Mouse (Mus musculus) induced T-regulatory cell, adult 2 months (primary cell): ENCODE measurements at regions not wholly inside any gene's neighbourhood (a gene's known extent, or its start where the extent isn't known, plus 50 kb on each side); places are given as distances from the start of the nearest gene placed in this dataset.

Source experiments
- DNase-seq: peaks from one replicate; pipeline ENCODE4 v3.0.0-alpha.2; 2012; ENCODE audit warnings: low read depth

DNA sequence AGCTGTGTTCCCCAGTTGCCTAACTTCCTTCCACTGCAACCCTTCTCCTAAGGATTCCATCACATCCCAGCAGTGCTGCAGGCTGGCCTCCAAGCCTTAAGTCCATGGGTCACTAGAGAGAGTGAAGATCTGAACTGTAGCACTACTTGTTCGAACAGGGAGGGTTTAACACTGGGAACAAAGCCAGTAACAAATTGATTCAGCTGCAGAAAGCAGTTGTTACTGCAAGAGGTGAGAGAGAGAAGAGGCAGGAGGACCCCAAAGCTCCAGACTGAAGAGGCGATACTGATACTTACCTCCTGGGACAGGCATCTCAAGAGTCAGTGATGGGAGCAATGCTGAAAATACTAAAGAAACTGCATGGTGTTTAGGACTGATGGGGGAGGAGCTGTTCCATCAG is 600.1 kb upstream of the Cdh5 start:
- DNase-seq = no peak

DNA sequence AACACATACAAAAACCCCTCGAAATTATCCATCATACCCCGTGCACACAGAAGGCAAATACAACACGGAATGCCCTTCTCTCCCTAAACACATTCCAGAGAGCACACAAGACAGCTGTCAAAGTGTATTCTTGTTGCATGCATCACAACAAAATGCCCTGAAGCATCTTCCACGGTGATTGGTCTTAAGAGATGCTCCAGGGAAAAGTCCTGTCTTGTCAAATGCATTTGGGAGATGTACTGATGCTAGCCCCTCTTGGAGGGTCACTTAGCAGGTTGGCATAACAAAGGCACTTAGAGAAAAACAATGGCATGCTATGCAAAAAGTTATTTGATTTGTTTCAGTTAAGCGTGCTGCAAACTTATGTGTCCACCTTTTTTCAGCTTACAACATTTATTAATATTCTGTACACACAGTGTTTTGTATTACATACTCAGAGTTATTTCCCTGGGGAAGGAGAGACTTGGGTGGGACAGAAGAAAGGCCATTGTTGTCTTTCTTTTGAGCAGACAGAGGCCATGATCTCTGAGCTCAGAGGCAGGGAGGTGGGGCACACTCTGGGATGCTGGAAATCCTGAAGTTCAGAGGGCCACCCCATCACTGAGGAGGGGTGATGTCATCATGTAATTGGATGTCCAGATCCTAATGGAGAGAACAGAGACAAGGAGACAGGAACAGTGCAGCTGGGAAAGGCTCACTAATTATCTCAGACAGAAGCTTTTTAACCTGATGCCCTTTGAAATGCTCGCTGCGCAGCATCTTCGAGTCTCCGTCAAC is 598.2 kb upstream of the Cdh5 start:
- no peak for DNase-seq

DNA sequence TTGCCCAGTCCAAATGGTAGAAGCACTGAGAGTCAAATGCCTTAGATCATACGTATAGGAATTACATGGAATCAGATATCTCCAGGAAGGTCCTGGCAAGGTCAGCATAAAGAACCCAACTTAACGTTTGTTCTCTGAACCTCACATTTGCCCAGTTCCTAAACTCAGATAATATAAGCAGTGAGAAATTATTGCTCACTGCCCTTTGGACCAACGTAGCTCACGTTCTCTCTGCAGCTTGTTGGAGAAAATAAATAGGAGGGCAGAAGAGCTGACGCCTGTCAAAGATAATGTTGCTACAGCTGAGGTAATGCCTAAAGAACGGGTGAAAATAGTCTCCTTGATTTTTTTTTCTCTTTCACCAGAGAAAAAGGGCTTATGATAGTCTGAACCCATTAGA is 595.1 kb upstream of the Cdh5 start:
- DNase-seq = no peak

DNA sequence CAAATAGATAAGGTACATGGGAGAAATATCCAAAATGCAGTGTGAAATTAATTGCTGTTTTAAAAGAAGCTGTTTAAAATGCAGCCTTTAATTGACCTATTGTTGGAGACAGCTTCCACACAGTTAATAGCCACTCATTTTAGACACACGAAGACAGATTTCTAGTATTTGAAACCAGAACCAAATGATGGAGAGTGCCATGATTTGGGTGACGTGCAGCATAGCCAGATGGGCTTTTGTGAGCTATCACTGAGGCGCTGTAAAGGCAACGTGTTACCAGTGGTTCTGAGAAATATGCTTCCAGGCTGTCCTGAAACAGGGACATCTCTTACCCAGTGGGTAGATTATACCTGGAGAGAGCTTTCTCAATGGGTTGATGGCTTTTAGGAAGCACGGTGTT is 594.4 kb upstream of the Cdh5 start:
- DNase-seq = no peak

DNA sequence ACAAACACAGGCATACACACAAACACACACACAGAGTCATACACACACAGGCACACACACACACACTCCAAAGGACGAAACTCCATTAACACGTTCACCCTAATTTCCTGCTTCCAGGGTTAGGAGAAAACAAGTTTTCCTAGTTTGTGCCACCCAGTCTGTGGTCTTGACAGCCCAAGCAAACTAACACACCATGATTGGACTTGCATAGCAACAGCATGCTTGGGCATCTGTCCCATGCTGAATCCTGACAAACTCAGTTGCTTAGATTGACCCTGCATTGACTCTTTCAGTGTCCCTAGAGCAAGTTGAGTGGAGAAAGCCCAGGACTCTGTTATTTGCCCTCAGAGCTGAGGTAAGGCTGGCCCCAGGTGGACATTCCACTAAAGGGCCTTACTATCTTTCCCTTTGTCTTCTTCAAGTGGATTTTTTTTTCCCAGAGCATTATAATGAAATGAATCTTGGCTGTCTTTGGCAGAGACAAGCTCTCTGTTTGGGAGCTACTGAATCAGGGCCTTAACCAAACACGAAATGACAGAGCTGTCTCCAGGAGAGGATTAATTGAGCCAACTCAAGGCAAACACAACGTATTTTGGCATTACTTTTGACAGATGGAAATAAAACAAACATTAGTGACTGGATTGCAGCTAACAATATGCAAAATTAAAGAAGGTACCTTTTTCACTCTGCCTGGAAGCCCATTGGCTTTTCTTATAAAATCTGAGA is 581.1 kb upstream of the Cdh5 start:
- no peak for DNase-seq

DNA sequence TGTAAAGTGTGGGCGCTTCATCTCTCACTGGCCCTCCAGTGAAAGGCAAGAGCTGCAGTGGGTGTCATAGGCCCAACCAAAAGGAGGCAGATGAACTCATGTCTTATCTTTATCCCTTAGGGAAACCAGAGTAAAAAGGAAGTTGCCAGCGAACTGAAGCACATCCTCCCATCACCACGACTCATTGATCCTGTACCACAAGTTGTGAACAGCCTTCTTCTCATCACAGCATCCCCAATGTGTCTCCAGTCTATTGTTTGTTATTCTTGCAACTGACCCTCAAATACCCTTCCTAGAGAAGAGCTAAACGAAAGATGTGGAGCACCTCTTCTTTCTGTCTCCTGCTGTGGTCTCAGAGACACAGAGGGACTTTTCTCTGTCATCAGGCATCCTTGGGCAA is 570.5 kb upstream of the Cdh5 start:
- no peak for DNase-seq

DNA sequence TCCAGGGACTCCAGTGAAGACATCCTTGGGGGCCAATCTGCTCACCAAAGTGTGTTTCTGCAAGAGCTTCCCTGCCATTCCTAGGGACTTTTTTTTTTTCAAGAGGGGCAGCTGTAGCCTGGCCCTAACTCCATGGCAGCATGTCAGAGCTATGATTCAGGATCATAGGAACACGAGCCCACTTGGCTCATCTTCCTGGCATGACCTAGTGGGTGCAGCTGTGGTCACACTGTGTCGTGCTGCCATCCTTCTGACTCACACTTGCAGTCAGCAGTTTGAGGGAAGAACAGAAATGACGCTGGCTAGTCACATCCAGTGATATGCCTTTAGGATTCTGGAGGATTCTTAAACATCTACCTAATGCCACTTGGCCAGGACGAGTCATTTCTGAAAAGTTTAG is 566.5 kb upstream of the Cdh5 start:
- DNase-seq = no peak

DNA sequence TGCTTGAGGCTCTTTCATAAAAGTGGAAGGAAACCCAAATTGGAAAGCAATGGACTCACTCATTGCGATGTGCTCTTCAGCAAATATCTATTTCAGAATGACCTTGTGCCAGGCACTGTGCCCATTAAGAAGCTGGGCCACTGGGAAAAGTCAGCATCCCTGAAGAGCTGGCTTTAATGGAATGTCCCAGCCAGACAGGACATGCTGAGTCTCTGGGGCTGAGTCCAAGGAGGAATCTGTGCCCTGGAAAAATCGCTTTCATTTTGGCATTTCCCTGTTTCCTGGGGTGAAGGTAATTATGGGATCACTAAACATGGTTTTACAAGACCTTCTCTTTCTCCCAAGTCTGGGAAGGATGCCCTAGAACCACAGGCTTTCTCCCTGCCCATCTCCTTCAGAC is 564.6 kb upstream of the Cdh5 start:
- DNase-seq = no peak

DNA sequence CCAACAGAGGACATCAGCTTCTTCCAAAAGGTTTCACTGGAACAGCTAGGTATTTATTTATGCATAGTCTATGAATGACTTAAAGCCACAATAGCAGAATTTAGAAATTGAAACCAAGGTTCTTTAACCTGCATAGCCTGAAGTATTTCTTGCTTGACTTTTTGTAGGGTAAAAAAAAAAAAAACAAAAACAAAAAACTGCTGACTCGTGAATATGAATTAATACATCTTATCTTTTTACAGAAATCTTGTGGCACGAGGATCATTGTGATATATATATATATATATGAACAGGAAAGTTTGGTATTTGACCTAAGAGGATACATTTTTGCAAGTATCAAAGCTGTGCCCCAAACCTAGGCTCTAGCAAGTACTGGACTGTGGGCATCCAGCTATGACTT is 559.5 kb upstream of the Cdh5 start:
- DNase-seq = no peak

DNA sequence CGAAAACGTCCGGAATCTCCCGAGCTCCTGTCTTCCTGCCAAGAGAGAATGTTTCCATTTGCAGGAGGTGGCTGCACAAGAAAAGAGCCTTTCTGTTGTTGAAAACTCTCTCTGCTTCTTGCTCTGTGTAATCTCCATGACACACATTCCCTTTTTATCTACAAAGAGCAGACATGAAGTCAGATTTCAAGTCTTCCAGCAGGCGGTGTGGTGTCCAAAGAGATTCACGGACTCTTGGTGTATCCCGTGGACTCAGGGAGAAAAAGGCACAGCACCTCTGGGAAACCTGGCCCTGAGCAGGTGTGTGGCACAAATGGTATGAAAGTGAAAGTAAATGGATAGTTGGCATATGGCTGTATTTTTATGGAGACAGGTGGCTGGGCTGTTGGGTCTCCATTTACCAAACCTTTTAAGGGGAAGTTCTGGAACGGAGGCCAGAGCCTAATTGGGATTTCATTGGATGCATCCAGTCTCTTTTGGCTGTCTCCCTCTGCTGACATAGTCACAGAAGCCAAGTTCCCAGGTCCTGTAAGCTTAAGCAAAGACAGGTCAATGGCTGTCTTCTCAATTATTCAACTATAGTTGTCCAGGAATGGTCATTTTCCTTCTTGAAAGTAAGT is 549.4 kb upstream of the Cdh5 start:
- no peak for DNase-seq

DNA sequence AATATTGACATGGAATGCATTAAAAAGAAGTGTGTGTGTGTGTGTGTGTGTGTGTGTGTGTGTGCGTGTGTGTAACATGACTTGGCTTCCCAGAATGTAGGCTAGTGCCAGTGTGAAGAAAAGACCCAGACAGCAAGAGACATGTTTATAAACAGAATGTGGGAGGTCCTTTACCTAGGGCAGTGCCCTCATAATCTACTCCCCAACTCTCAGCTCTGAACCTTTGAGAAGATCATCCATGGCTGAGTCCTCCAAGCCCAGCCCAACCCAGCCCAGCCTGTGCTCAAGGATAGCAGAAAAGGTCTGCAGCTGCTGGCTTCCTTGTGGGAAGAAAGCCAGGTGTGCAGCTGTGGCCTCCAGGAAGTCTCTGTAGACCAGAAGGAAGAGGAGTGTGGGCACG is 539.8 kb upstream of the Cdh5 start:
- DNase-seq = no peak

DNA sequence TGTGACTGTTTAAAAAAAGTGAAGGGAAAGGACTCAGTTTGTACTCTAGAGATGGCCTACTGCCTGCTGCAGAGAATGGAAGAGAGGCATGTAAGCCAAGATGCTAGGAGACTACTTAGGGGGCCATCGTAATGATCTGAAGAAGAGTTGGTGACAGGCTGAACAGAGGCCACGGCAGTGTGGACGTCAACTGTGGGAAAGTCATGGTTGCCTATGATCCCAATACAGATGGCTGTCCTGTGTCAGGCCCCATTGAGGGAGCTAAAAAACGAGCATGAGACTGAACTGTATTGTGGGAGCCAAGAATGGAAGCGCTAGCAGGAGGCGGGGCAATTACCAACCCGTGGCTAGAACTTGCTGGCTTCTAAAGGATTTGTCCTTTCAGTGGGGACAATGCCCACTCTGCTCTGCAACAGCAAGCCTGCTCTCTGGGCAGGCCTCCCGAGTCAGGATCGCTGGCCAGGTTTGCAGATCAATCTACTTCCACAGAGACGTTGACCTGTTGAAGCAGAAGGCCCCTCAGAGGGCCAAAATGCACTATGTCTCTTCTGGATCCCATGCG is 530.5 kb upstream of the Cdh5 start:
- DNase-seq = no peak

DNA sequence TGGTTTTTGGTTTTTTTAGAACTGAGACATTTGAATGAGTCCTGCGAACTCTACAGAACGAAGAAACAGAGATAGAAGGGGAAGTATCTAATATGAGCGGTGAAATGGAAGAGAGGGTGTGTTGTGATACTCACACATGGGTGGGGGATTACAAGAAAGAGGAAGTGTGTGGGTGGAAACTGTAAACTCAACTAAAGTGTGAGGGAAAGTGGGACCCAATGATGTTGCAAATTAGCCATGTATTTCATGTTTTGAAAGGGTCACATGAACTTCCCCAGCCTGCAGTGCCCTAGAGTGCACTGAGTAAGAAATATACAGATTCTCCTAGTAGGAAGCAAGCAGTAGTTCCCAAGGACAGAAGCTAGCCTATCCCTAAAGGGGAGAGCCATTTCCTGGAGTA is 524.3 kb upstream of the Cdh5 start:
- DNase-seq = no peak

DNA sequence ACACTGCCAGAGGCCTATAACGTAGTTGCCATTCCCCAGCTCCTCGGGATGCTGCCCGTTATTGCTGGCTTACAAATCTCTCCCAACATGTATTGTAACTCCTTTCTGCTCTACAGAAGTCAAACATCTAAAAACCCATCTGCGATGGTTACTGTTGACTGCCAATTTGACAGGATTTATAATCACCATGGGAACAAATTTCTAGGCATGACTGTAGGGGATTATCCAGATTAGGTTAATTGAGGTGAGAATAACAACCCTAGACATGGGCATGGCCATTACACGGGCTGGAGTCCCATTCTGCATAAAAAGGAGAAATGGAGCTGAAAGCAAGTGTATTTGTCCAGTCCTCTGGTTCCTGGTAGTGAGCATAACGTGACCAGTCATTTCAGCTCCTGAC is 523.4 kb upstream of the Cdh5 start:
- no peak for DNase-seq

DNA sequence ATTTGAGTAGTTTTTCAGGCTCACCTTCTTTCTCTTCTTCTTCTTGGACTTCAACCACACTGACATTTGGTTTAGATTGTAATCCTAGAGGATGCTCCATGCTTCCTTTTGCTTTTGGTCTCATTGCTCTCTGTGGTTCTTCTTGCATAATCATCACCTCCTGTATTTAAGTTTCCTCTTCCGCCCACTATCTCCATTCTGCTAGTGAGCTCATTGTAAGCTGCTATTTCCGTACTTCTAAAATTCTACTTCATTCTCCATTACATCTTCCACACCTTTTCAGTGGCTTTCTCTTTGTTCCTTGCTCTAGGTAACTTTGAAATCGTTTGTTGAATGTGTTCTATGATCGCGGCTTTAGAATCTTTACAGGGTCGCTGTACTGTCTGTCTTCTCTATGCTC is 493.1 kb upstream of the Cdh5 start:
- no peak for DNase-seq

DNA sequence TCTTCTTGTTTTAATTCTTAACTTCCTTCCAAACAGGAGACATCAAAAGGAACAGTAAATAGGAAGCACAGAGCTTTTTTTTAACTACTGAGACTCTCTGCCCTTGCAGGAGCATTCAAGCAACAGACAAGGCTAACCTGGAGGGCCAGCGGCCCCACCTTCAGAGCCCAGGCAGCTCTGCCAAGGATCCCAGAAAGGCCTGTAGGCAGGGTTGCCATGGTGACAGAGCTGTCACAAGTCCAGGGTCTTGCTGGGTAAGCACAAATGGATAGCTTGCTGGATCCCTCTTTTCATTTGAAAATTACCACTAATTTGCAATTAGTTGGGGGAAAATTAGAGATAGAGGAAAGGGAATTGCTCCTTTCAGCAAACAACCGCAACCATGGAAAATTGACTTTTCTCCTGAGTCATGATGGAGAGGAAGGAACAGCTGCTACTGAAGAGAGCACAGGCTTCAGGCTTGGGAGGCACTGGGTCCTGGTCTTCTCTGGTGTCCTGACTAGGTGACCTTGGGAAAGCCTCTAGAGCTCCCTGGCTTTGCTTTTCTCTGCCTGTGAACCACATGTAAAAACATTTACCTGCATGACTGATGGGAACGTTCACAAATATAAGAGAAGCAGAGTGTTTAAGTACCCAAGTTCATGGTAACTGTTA is 477.5 kb upstream of the Cdh5 start:
- DNase-seq = no peak

DNA sequence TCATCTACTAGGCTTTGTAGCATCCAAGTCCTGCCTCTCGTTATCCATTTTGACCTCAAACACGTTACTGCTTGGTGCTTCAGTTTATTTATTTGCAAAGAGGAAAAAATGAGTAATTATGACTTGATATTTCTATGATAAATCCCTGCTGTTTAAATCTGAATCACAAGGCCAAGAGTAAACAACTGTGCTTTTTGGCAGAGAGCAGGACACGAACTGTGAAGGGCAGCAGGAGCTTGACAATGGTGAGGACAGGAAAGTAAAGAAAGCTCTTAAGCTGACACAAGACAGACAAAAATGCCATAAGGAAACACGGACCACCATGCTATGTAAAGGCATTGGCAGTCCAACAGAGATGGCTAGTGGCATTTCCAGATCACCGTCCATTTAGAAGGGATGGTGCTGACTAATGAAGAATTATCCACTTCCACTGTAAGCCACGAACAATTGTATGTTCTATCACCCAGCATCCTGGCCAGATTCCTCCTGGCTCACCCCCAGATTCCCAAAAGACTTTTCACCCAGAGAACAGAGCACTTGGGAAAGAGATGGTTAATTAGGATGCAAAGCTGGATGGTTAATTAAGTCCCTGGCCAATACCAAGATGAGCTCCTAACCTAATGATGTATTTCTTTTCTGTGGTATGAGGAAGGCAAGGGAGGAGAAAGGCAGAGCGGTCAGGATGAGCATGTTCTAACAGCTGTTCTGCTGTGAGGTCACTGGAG is 476.1 kb upstream of the Cdh5 start:
- no peak for DNase-seq

DNA sequence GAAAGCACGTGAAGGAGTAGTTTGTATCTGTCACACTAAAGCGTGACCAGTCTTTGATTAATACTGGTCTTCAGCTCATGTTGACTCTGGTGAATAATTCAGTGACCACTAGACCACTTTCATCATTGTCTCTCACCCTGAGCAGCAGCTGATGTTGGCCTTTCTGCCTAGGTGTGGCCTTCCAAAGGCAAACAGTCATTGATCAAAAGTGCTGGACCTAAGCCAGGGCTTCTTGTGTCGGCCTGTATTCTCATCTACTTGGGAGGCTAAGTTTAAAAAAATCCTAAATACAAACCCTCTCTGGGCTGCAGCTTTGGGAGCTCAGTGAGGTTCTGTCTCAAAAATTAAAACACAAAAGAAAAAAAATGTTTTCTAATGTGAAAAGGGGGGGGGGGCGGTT is 475.0 kb upstream of the Cdh5 start:
- DNase-seq = no peak

DNA sequence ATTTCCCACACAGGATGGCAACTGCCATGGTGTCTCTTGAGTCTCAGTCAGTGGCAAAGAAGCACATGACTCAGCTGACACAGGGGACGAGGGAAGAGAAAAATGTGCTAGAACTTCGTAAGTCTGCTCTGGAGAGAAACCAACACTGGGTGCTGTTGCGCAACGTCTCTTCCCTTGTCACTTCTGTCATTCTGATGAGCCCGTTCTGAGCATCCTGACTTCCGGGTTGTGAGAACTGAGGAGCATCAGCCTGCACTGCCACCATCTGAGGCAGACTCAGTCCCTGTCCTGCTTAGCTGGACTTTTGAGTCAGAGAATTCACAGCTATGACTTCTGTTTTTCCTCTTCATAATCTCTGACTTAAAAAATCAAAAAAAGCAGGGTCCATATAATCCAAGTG is 468.9 kb upstream of the Cdh5 start:
- DNase-seq = no peak

DNA sequence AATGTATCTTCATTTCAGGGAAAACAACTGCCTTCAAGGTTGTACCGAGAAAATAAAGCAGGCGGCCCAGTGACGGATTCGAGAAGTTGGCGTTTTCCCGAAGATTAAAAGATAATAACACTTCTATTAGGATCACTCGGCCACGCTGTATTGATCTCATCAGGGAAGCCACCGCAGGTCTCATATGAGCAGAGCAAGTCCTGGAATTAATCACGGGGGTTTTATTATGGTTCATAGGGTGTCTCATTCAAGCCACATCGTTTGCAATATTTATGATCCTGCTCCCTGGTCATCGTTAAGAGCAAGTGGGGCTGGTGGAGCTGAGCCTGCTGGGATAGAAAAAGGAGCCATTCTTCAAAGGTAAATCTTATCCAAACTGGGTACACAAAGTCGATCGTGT is 466.5 kb upstream of the Cdh5 start:
- DNase-seq = no peak

DNA sequence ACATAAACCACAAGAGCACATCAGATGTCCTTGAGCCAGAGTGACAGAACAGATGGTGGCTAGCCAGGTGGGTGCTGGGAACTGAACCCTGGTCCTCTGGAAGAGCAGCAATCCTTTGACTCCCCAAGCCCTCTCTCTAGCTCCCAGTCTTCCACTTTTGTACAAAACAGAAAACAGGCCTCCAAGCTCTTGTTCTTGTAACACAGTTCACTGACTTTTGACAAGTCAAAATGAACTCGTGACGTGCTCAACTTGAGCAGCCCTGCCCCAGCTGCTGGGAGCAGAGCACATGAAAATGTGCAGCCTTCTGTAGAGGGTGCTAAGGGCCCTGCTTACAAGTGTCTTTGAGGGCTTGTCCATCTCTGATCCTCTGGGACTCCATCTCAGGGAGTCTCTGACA is 457.8 kb upstream of the Cdh5 start:
- no peak for DNase-seq

DNA sequence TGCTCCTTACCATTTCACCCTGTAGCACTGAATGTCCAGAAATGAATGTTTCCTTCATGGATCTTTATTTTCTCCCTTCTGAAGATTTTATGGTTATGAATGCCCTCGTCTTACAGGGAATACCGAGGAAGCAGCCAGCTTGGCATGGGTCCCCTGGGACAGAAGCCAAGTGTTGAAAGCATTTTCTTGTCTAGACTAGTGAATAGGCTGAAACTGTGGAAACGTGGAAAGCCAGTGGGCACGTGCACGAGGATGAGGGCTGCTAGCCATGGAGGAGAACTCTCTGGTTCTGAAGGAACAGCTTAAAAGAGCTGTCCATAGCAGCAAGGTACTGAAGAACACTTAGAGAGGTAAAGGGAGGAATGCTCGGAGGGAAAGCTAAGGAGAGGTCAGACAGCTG is 457.3 kb upstream of the Cdh5 start:
- no peak for DNase-seq
